Mouse (Mus musculus): ENCODE data around the gene Stat2. TPM values are rescaled to one million over a fixed set of nuclear protein-coding genes. Genes with fewer than 3 reads are reported as not detected.

Stat2 gene
- polyA plus RNA-seq, 1 experiment, result 7.5 TPM

DNA sequence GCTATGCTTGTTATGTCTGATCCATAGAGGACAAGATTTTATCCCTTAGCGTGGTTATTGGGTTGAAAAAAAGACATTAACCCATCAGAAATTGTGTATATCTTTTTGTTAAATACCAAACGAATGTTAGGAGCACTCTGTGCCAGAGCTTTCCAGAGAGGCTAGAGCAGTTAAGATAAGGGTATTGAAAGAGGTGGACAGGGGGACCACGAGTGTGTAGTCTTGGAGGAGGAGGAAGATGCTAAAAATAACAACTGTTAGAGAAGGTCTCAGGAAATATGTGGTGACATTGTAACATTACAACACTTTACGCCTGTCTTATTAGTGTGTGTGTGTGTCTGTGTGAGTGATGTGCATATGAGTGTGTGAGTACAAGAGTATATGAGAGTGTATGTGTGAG lies 40.5 kb downstream of the Stat2 start:
- Histone ChIP-seq H3K4me3 (no peak overlapping the region), H3K79me2 (ENCODE audit: control insufficient read depth, insufficient read depth) (no peaks in the 10 kb centered on the region), H3K27me3 (ENCODE audit: control insufficient read depth, insufficient read depth, insufficient read length) (no peaks in the 10 kb centered on the region), H3K4me2 (ENCODE audit: low read depth) (no peak overlapping the region), H3ac (ENCODE audit: control insufficient read depth, insufficient read length) (no peak overlapping the region), H3K36me3 (ENCODE audit: control insufficient read depth, insufficient read depth) (peaks cover 24% of the 10 kb centered on the region)
- TF ChIP-seq E2F4 (IDR thresholded peaks at IDR 0.05; ENCODE audit: insufficient read depth), result no peak
- no peak for TF ChIP-seq POLR2A (IDR thresholded peaks at IDR 0.05; ENCODE audit: insufficient read length, low read depth)
- no peak for TF ChIP-seq MYOG (IDR thresholded peaks at IDR 0.05; ENCODE audit: control insufficient read depth in 1 of 3, insufficient read depth in 1 of 3, insufficient read length in 2 of 3, low read depth in 2 of 3)
- TF ChIP-seq CEBPB (IDR thresholded peaks at IDR 0.05; ENCODE audit: insufficient read depth, poor library complexity, severe bottlenecking), result no peak
- TF ChIP-seq USF1 (IDR thresholded peaks at IDR 0.05; ENCODE audit: low read depth), result no peak
- TF ChIP-seq SRF (IDR thresholded peaks at IDR 0.05; ENCODE audit: control insufficient read depth, insufficient read length, low read depth), result no peak
- no peak for TF ChIP-seq REST (IDR thresholded peaks at IDR 0.05; ENCODE audit: insufficient read depth, insufficient read length)
- no peak for TF ChIP-seq TCF12 (IDR thresholded peaks at IDR 0.05; ENCODE audit: insufficient read depth, poor library complexity, severe bottlenecking)
- TF ChIP-seq TCF3 (IDR thresholded peaks at IDR 0.05; ENCODE audit: insufficient read length, low read depth), result no peak
- TF ChIP-seq POLR2AphosphoS2 (IDR thresholded peaks at IDR 0.05; ENCODE audit: insufficient read length, low read depth), result no peak
- no peak for TF ChIP-seq MAX (IDR thresholded peaks at IDR 0.05; ENCODE audit: low read depth)
- TF ChIP-seq MYOD1 (IDR thresholded peaks at IDR 0.05; ENCODE audit: control insufficient read depth in 1 of 3, insufficient read length in 2 of 3, low read depth in 2 of 3), result no peak

DNA sequence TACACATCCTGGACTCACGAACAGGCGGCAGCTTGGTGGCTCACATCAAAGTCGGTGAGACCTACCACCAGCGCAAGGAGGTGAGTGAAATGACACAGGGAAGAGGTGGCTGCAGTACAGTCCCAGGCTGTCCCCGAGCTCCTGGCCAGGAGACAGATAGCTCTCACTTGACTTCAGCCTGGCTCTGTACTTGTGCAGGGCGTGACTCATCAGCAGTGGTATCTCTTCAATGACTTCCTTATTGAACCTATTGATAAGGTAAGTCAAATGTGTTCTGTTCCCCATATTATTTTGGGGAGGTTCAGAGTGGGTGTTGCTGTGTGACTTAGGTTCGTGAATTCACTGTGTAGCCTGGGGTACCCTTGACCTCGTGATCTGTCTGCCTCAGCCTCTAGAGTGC lies 45.2 kb downstream of the Stat2 start:
- Histone ChIP-seq H3ac (ENCODE audit: control insufficient read depth, insufficient read length) (no peak overlapping the region), H3K4me2 (ENCODE audit: low read depth) (no peak overlapping the region), H3K27me3 (ENCODE audit: control insufficient read depth, insufficient read depth, insufficient read length) (no peaks in the 10 kb centered on the region), H3K4me3 (no peak overlapping the region), H3K79me2 (ENCODE audit: control insufficient read depth, insufficient read depth) (no peaks in the 10 kb centered on the region), H3K36me3 (ENCODE audit: control insufficient read depth, insufficient read depth) (peaks cover 41% of the 10 kb centered on the region)
- TF ChIP-seq CEBPB (IDR thresholded peaks at IDR 0.05; ENCODE audit: insufficient read depth, poor library complexity, severe bottlenecking), result no peak
- no peak for TF ChIP-seq MYOD1 (IDR thresholded peaks at IDR 0.05; ENCODE audit: control insufficient read depth in 1 of 3, insufficient read length in 2 of 3, low read depth in 2 of 3)
- TF ChIP-seq TCF3 (IDR thresholded peaks at IDR 0.05; ENCODE audit: insufficient read length, low read depth), result no peak
- no peak for TF ChIP-seq POLR2A (IDR thresholded peaks at IDR 0.05; ENCODE audit: insufficient read length, low read depth)
- no peak for TF ChIP-seq SRF (IDR thresholded peaks at IDR 0.05; ENCODE audit: control insufficient read depth, insufficient read length, low read depth)
- no peak for TF ChIP-seq E2F4 (IDR thresholded peaks at IDR 0.05; ENCODE audit: insufficient read depth)
- no peak for TF ChIP-seq POLR2AphosphoS2 (IDR thresholded peaks at IDR 0.05; ENCODE audit: insufficient read length, low read depth)
- TF ChIP-seq MAX (IDR thresholded peaks at IDR 0.05; ENCODE audit: low read depth), result no peak
- TF ChIP-seq TCF12 (IDR thresholded peaks at IDR 0.05; ENCODE audit: insufficient read depth, poor library complexity, severe bottlenecking), result no peak
- TF ChIP-seq REST (IDR thresholded peaks at IDR 0.05; ENCODE audit: insufficient read depth, insufficient read length), result no peak
- TF ChIP-seq USF1 (IDR thresholded peaks at IDR 0.05; ENCODE audit: low read depth), result no peak

DNA sequence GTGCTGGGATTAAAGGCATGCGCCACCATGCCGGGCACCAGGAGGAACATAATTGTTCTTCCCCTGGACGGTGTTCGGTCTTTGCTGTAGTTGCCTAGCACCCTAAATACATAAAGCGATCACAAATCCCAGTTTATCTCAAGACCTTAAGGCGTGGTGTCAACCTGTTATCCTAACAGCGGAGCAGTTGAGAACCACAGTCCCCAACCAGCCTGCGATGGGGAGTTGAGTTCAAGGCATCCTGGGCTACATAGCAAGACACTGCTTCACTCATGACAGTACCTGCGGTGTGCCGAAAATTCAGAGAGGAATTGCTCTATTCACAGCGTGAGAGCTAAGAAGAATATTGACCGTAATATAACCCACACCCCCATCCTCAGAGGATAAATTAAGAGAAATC lies 51.3 kb downstream of the Stat2 start:
- Histone ChIP-seq H3K27me3 (ENCODE audit: control insufficient read depth, insufficient read depth, insufficient read length) (no peaks in the 10 kb centered on the region), H3K4me3 (peak overlapping the region; percentile 95), H3ac (ENCODE audit: control insufficient read depth, insufficient read length) (peak overlapping the region; percentile 88), H3K79me2 (ENCODE audit: control insufficient read depth, insufficient read depth) (peaks cover 26% of the 10 kb centered on the region), H3K36me3 (ENCODE audit: control insufficient read depth, insufficient read depth) (peaks cover 31% of the 10 kb centered on the region), H3K4me2 (ENCODE audit: low read depth) (peak overlapping the region; percentile 83)
- no peak for TF ChIP-seq REST (IDR thresholded peaks at IDR 0.05; ENCODE audit: insufficient read depth, insufficient read length)
- no peak for TF ChIP-seq CEBPB (IDR thresholded peaks at IDR 0.05; ENCODE audit: insufficient read depth, poor library complexity, severe bottlenecking)
- no peak for TF ChIP-seq MYOD1 (IDR thresholded peaks at IDR 0.05; ENCODE audit: control insufficient read depth in 1 of 3, insufficient read length in 2 of 3, low read depth in 2 of 3)
- TF ChIP-seq POLR2A (IDR thresholded peaks at IDR 0.05; ENCODE audit: insufficient read length, low read depth), result no peak
- no peak for TF ChIP-seq USF1 (IDR thresholded peaks at IDR 0.05; ENCODE audit: low read depth)
- no peak for TF ChIP-seq MYOG (IDR thresholded peaks at IDR 0.05; ENCODE audit: control insufficient read depth in 1 of 3, insufficient read depth in 1 of 3, insufficient read length in 2 of 3, low read depth in 2 of 3)
- TF ChIP-seq E2F4 (IDR thresholded peaks at IDR 0.05; ENCODE audit: insufficient read depth), result no peak
- no peak for TF ChIP-seq POLR2AphosphoS2 (IDR thresholded peaks at IDR 0.05; ENCODE audit: insufficient read length, low read depth)
- no peak for TF ChIP-seq TCF12 (IDR thresholded peaks at IDR 0.05; ENCODE audit: insufficient read depth, poor library complexity, severe bottlenecking)
- TF ChIP-seq SRF (IDR thresholded peaks at IDR 0.05; ENCODE audit: control insufficient read depth, insufficient read length, low read depth), result no peak
- no peak for TF ChIP-seq MAX (IDR thresholded peaks at IDR 0.05; ENCODE audit: low read depth)
- TF ChIP-seq TCF3 (IDR thresholded peaks at IDR 0.05; ENCODE audit: insufficient read length, low read depth), result no peak

DNA sequence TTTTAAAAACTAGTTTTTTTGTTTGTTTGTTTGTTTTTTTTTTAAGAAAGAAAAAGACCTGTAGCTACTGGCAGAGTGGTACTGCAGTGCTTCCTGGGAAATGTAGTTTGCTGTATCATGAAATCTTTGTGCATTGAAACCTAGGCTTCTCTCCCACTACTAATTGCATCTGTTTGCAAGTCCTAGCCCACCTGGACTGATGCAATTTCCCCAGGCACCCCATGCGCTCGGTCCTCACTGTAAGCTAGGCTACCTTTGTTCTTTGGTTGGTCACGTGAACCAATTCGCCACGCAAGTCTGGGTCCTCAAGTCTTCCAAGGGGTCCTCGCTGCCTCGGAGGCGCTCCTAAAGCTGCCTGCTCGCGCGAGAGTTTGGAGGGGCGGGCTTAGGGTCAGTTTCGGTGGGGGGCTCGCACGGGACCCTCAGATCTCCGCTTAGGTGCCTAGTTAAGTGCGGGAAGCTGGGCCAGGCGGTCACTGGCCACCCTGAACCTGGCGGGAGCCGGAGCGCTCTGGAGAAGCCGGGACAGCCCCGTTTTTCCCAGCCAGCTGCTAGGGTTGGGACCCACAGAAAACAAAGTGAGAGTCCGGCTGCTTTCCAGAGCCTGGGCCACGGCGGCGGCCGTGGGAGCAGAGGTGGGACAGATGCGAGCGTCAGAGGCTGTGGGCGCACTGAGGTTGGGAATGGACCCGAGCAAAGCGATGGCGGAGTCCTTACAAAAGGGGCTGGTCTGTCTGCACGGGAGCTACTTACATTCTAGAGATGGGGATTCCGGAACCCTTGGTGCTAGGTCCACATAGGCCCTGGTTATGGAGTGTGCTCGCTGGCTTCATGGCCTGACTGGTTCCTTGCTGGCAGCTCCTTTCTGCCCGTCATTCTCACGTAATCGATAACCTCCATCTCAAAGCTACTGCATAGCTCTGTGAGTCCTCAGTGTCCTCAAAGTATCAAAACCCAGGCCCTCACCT lies 52.1 kb downstream of the Stat2 start, which contains the start of gene Cnpy2:
Gene Cnpy2 (plus strand): TSS at position 319 of the 968 bp plus-strand sequence.
- peak; percentile 51 for TF ChIP-seq POLR2A (IDR thresholded peaks at IDR 0.05; ENCODE audit: insufficient read length, low read depth)
- no peak for TF ChIP-seq SRF (IDR thresholded peaks at IDR 0.05; ENCODE audit: control insufficient read depth, insufficient read length, low read depth)
- peak; percentile 63; the same call in 1 of the 2 replicates for TF ChIP-seq CEBPB (IDR thresholded peaks at IDR 0.05; ENCODE audit: insufficient read depth, poor library complexity, severe bottlenecking)
- TF ChIP-seq MAX (IDR thresholded peaks at IDR 0.05; ENCODE audit: low read depth), result peak; percentile 66
- TF ChIP-seq USF1 (IDR thresholded peaks at IDR 0.05; ENCODE audit: low read depth), result peak; percentile 97
- no peak for TF ChIP-seq MYOD1 (IDR thresholded peaks at IDR 0.05; ENCODE audit: control insufficient read depth in 1 of 3, insufficient read length in 2 of 3, low read depth in 2 of 3)
- TF ChIP-seq POLR2AphosphoS2 (IDR thresholded peaks at IDR 0.05; ENCODE audit: insufficient read length, low read depth), result peak; percentile 68
- TF ChIP-seq REST (IDR thresholded peaks at IDR 0.05; ENCODE audit: insufficient read depth, insufficient read length), result no peak
- peak in 1 of 3 experiments; percentile 16 for TF ChIP-seq MYOG (IDR thresholded peaks at IDR 0.05; ENCODE audit: control insufficient read depth in 1 of 3, insufficient read depth in 1 of 3, insufficient read length in 2 of 3, low read depth in 2 of 3)
- TF ChIP-seq TCF3 (IDR thresholded peaks at IDR 0.05; ENCODE audit: insufficient read length, low read depth), result no peak
- peak within 1 kb of the TSS; percentile 95 for H3K4me3 ChIP-seq
- H3K4me2 ChIP-seq (ENCODE audit: low read depth), result peak within 1 kb of the TSS; percentile 91
- H3K79me2 ChIP-seq (ENCODE audit: control insufficient read depth, insufficient read depth), result peaks cover 26% of the 10 kb centered on the region
- peaks cover 34% of the 10 kb centered on the region for H3K36me3 ChIP-seq (ENCODE audit: control insufficient read depth, insufficient read depth)
- H3ac ChIP-seq (ENCODE audit: control insufficient read depth, insufficient read length), result peak within 1 kb of the TSS; percentile 88
- H3K27me3 ChIP-seq (ENCODE audit: control insufficient read depth, insufficient read depth, insufficient read length), result no peaks in the 10 kb centered on the region

All from myocyte (in vitro differentiated cells).